Mouse (Mus musculus): ENCODE measurements around the gene D930007J09Rik.

DNA sequence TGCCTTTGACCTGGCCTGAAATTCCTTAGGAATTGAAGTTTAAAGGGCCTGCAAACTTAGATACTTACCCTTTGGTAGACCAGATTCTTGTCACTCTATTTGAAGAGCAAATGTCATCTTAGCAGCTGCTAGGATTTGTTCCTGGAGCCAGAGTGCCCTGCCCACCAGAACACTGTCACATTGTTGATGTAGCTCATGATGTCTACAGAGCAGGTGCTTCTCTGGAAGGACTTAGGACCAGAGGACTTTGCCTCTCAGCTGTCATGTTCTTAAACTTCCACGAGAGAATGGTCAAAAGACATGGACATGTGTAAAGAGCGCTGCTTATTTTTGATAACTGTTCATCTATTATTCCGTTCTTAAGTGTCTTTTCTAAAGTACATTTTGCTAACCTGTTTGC, 16.6 kb upstream of the D930007J09Rik start:
- TF ChIP-seq CTCF (IDR thresholded peaks at IDR 0.05; ENCODE audit: low read depth, low read length), result no peak
- no peak for TF ChIP-seq POLR2A (IDR thresholded peaks at IDR 0.05; ENCODE audit: extremely low read depth, insufficient read depth, low read length)
